Mouse (Mus musculus): ENCODE data around the gene Plxna2. TPM values are rescaled to one million over a fixed set of nuclear protein-coding genes. Genes with fewer than 3 reads are reported as not detected.

The Plxna2 gene
- polyA plus RNA-seq, 1 experiment = 13.0 TPM

- DNase-seq (ENCODE audit: low read depth) = no peak
Observed at GRCm38 (mm10) chr1:194704171-194704855, 86.3 kb downstream of the Plxna2 start.

GRCm38 (mm10) chr1:194706566-194706965 lies 88.5 kb downstream of the Plxna2 start:
- no peak for DNase-seq (ENCODE audit: low read depth)

- DNase-seq (ENCODE audit: low read depth) = no peak
Observed at GRCm38 (mm10) chr1:194712373-194712772, 94.4 kb downstream of the Plxna2 start.

- no peak for DNase-seq (ENCODE audit: low read depth)
Observed at GRCm38 (mm10) chr1:194714138-194715031, 96.4 kb downstream of the Plxna2 start.

GRCm38 (mm10) chr1:194717451-194717874 lies 99.4 kb downstream of the Plxna2 start:
- no peak for DNase-seq (ENCODE audit: low read depth)

- no peak for DNase-seq (ENCODE audit: low read depth)
Observed at GRCm38 (mm10) chr1:194720406-194720805, 102.4 kb downstream of the Plxna2 start.

GRCm38 (mm10) chr1:194721260-194721659 lies 103.2 kb downstream of the Plxna2 start:
- DNase-seq (ENCODE audit: low read depth) = no peak

GRCm38 (mm10) chr1:194722329-194722728 lies 104.3 kb downstream of the Plxna2 start:
- no peak for DNase-seq (ENCODE audit: low read depth)

- no peak for DNase-seq (ENCODE audit: low read depth)
Observed at GRCm38 (mm10) chr1:194734836-194735235, 116.8 kb downstream of the Plxna2 start.

- DNase-seq (ENCODE audit: low read depth) = no peak
Observed at GRCm38 (mm10) chr1:194739894-194740293, 121.9 kb downstream of the Plxna2 start.

- no peak for DNase-seq (ENCODE audit: low read depth)
Observed at GRCm38 (mm10) chr1:194742901-194743422, 124.9 kb downstream of the Plxna2 start.

GRCm38 (mm10) chr1:194745177-194745934 lies 127.3 kb downstream of the Plxna2 start:
- no peak for DNase-seq (ENCODE audit: low read depth)

GRCm38 (mm10) chr1:194746332-194747249 lies 128.6 kb downstream of the Plxna2 start:
- no peak for DNase-seq (ENCODE audit: low read depth)

- no peak for DNase-seq (ENCODE audit: low read depth)
Observed at GRCm38 (mm10) chr1:194747258-194747657, 129.2 kb downstream of the Plxna2 start.

GRCm38 (mm10) chr1:194753168-194753567 lies 135.2 kb downstream of the Plxna2 start:
- no peak for DNase-seq (ENCODE audit: low read depth)

GRCm38 (mm10) chr1:194756001-194756400 lies 138.0 kb downstream of the Plxna2 start:
- DNase-seq (ENCODE audit: low read depth) = no peak

- DNase-seq (ENCODE audit: low read depth) = no peak
Observed at GRCm38 (mm10) chr1:194756409-194756808, 138.4 kb downstream of the Plxna2 start.

- no peak for DNase-seq (ENCODE audit: low read depth)
Observed at GRCm38 (mm10) chr1:194756863-194757262, 138.8 kb downstream of the Plxna2 start.

GRCm38 (mm10) chr1:194761432-194762212 lies 143.6 kb downstream of the Plxna2 start:
- no peak for DNase-seq (ENCODE audit: low read depth)

GRCm38 (mm10) chr1:194762896-194763295 lies 144.9 kb downstream of the Plxna2 start:
- DNase-seq (ENCODE audit: low read depth) = no peak

Data from gonadal fat pad, adult 2 months (tissue).